ENCODE assay signal across 8 mouse cellular contexts in the genomic region with DNA sequence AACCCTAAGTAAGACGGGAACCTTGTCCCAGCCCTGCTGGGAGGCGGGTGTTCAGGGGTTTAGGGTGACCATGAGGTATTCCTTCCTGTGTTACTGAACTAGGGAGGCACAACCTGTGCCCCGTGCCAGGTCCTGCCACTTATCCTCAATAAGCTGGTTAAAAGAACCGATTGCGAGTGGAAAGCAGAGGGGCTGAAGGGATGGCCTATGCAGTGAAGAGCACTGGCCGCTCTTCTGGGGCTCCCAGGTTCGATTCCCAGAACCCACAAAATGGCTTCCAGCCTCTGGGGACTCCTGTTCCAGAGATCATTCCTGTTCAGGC. TPM values are rescaled to one million over a fixed set of nuclear protein-coding genes. Genes with fewer than 3 reads are reported as not detected.
DNase-seq lines count a peak whose midpoint lies in the region; ATAC-seq and TF ChIP-seq lines count a peak whose summit lies in the region.

No protein-coding gene starts in this region.

- no peaks in the 10 kb centered on the region for H3K9me3 ChIP-seq in heart, embryonic 11.5 days (replicated peaks; ENCODE audit: control insufficient read depth, low read length)
- H3K9me3 ChIP-seq in forebrain, embryonic 11.5 days (ENCODE audit: control insufficient read depth, low read length), result no peaks in the 10 kb centered on the region
- no peaks in the 10 kb centered on the region for H3K9me3 ChIP-seq in liver, embryonic 14.5 days (ENCODE audit: control insufficient read depth, low read length)

- no peak for TF ChIP-seq EP300 in liver, embryonic 14.5 days (IDR thresholded peaks at IDR 0.05; ENCODE audit: low read depth)

- TF ChIP-seq CTCF in C2C12 (IDR thresholded peaks at IDR 0.05; ENCODE audit: control insufficient read depth, insufficient read depth, insufficient read length), result no peak
- TF ChIP-seq CTCF in liver, embryonic 14.5 days (IDR thresholded peaks at IDR 0.05; ENCODE audit: low read depth), result no peak

- H3K79me2 ChIP-seq in C2C12 (ENCODE audit: control insufficient read depth, insufficient read depth), result peaks cover 40% of the 10 kb centered on the region

- intact Hi-C loops in heart, postnatal 36 days (cut with DNase I), result no loop called here

- no peaks in the 10 kb centered on the region for H3K36me3 ChIP-seq in heart, embryonic 11.5 days (ENCODE audit: control insufficient read depth, insufficient read depth, low read length)
- H3K36me3 ChIP-seq in C2C12 (ENCODE audit: control insufficient read depth, insufficient read depth), result peaks cover 18% of the 10 kb centered on the region
- no peaks in the 10 kb centered on the region for H3K36me3 ChIP-seq in forebrain, embryonic 11.5 days (ENCODE audit: control insufficient read depth, insufficient read depth, low read length)
- H3K36me3 ChIP-seq in liver, embryonic 14.5 days (replicated peaks; ENCODE audit: control insufficient read depth, insufficient read depth, low read depth), result no peaks in the 10 kb centered on the region

- WGBS in heart, embryonic 11.5 days (ENCODE audit: insufficient replicate concordance), result 19% methylated on average over 7 of the region's 7 CpGs
- WGBS in forebrain, embryonic 11.5 days, result 28% methylated on average over 7 of the region's 7 CpGs
- 15% methylated on average over 7 of the region's 7 CpGs for WGBS in liver, embryonic 14.5 days (ENCODE audit: insufficient replicate concordance)

- H3K4me1 ChIP-seq in heart, embryonic 11.5 days (ENCODE audit: control insufficient read depth, insufficient read depth, low read length), result peaks cover 23% of the 10 kb centered on the region
- H3K4me1 ChIP-seq in forebrain, embryonic 11.5 days (replicated peaks; ENCODE audit: control insufficient read depth, insufficient read depth, low read length), result peaks cover 8% of the 10 kb centered on the region
- peaks cover 19 to 28% of the 10 kb centered on the region in 2 experiments for H3K4me1 ChIP-seq in liver, embryonic 14.5 days (replicated peaks; ENCODE audit: control insufficient read depth in 2 of 2, insufficient read depth in 2 of 2, low read length in 1 of 2)

- H3K27ac ChIP-seq in heart, embryonic 11.5 days (ENCODE audit: low read depth, low read length), result 0 out of 2 replicates have a peak overlapping the region, but pooled peaks have one; percentile 29
- no peak overlapping the region for H3K27ac ChIP-seq in forebrain, embryonic 11.5 days (ENCODE audit: low read depth, low read length)
- H3K27ac ChIP-seq in liver, embryonic 14.5 days, result peak overlapping the region; percentile 4

- peak overlapping the region; percentile 64 for H3K4me3 ChIP-seq in heart, embryonic 11.5 days (ENCODE audit: low read depth, low read length)
- H3K4me3 ChIP-seq in C2C12 (ENCODE audit: insufficient read depth, poor library complexity, severe bottlenecking), result peak overlapping the region; percentile 53
- peak overlapping the region; percentile 33 for H3K4me3 ChIP-seq in forebrain, embryonic 11.5 days (ENCODE audit: low read depth, low read length)
- peak overlapping the region; percentile 78 to 96 for H3K4me3 ChIP-seq in liver, embryonic 14.5 days (ENCODE audit: insufficient read depth in 1 of 2, low read depth in 2 of 2, low read length in 2 of 2)

- no peak for DNase-seq in heart, postnatal 36 days
- no peak for DNase-seq in forebrain, embryonic 11.5 days (ENCODE audit: low spot score)
- DNase-seq in liver, embryonic 14.5 days (ENCODE audit: low read depth in 3 of 3, low spot score in 3 of 3), result no peak
- DNase-seq in natural killer cell, adult 2 months (ENCODE audit: low spot score in 2 of 2), result no peak
- no peak for DNase-seq in yolk sac, embryonic 10.5 days (ENCODE audit: low spot score)
- no peak for DNase-seq in testis, postnatal 10 days (ENCODE audit: low spot score)

- H3K4me2 ChIP-seq in heart, embryonic 11.5 days, result peak overlapping the region; percentile 96
- peak overlapping the region; percentile 70 for H3K4me2 ChIP-seq in forebrain, embryonic 11.5 days (ENCODE audit: low read depth, low read length, severe bottlenecking)
- peak overlapping the region; percentile 87 for H3K4me2 ChIP-seq in liver, embryonic 14.5 days (ENCODE audit: low read depth)

- no peak for ATAC-seq in heart, embryonic 11.5 days (replicated peaks; ENCODE audit: insufficient number of reproducible peaks, low FRiP score, low TSS enrichment)
- ATAC-seq in forebrain, embryonic 11.5 days (replicated peaks; ENCODE audit: low FRiP score), result no peak
- ATAC-seq in liver, embryonic 14.5 days (ENCODE audit: insufficient read depth), result no peak

- H3K9ac ChIP-seq in heart, embryonic 11.5 days (ENCODE audit: low read depth, low read length), result peak overlapping the region; percentile 75
- H3K9ac ChIP-seq in forebrain, embryonic 11.5 days (ENCODE audit: low read length), result no peak overlapping the region
- H3K9ac ChIP-seq in liver, embryonic 14.5 days (replicated peaks), result peak overlapping the region; percentile 56

- H3K79me3 ChIP-seq in C2C12 (ENCODE audit: low read depth), result peaks cover 20% of the 10 kb centered on the region

- H3K27me3 ChIP-seq in heart, embryonic 11.5 days (ENCODE audit: control insufficient read depth, insufficient read depth, low read length), result peaks cover 14% of the 10 kb centered on the region
- H3K27me3 ChIP-seq in C2C12 (ENCODE audit: control insufficient read depth, insufficient read depth, insufficient read length), result no peaks in the 10 kb centered on the region
- H3K27me3 ChIP-seq in forebrain, embryonic 11.5 days (ENCODE audit: control insufficient read depth, insufficient read depth, low read length), result peaks cover 68% of the 10 kb centered on the region
- peaks cover 5% of the 10 kb centered on the region; the same call in 1 of the 2 replicates for H3K27me3 ChIP-seq in liver, embryonic 14.5 days (ENCODE audit: control insufficient read depth, insufficient read depth, low read length)

- H3ac ChIP-seq in C2C12 (ENCODE audit: control insufficient read depth, insufficient read length, low read depth), result peak overlapping the region; percentile 81

TF ChIP-seq in C2C12, 6 proteins besides CTCF, POLR2A, EP300 and RAD21:
- no peak for TF ChIP-seq MAX (IDR thresholded peaks at IDR 0.05)
- TF ChIP-seq MYOG (IDR thresholded peaks at IDR 0.05; ENCODE audit: control insufficient read depth, extremely low read depth, insufficient read length), result no peak
- TF ChIP-seq USF1 (IDR thresholded peaks at IDR 0.05; ENCODE audit: low read depth), result no peak

RNA-seq across cellular contexts. Expression of a gene that starts 0.5 kb away (rescaled TPM):
- polyA plus RNA-seq in heart, embryonic 11.5 days (2014; fragmentation: Nextera tagmentation; extraction: Ambion mirVana), result 10.4 and 11.0 TPM in 2 replicates
- total RNA-seq in heart, postnatal 36 days (2021), result 10 to 100 TPM; 15.1 to 20.1 TPM
- 6.3 TPM for polyA plus RNA-seq in C2C12 (2012; fragmentation: generic; extraction: Trizol)
- 1.8 and 2.1 TPM in 2 replicates for polyA plus RNA-seq in forebrain, embryonic 11.5 days (2014; fragmentation: Nextera tagmentation; extraction: Ambion mirVana)
- polyA plus RNA-seq in liver, embryonic 14.5 days (2012; rRNA removed), result 5.4 and 6.5 TPM in 2 replicates
- polyA plus RNA-seq in liver, embryonic 14.5 days (2014; fragmentation: Nextera tagmentation; extraction: Ambion mirVana), result 4.9 and 5.8 TPM in 2 replicates

RNA-seq across cellular contexts. Expression of a gene that starts 38.1 kb away (rescaled TPM):
- polyA plus RNA-seq in heart, embryonic 11.5 days (2014; fragmentation: Nextera tagmentation; extraction: Ambion mirVana), result 9.4 and 10.2 TPM in 2 replicates
- total RNA-seq in heart, postnatal 36 days (2021), result 1 to 10 TPM; 3.7 to 4.3 TPM
- 0.51 TPM for polyA plus RNA-seq in C2C12 (2012; fragmentation: generic; extraction: Trizol)
- 7.2 and 7.9 TPM in 2 replicates for polyA plus RNA-seq in forebrain, embryonic 11.5 days (2014; fragmentation: Nextera tagmentation; extraction: Ambion mirVana)
- polyA plus RNA-seq in liver, embryonic 14.5 days (2012; rRNA removed), result 1.2 TPM in 2 replicates
- 1.1 and 1.2 TPM in 2 replicates for polyA plus RNA-seq in liver, embryonic 14.5 days (2014; fragmentation: Nextera tagmentation; extraction: Ambion mirVana)

RNA-seq across cellular contexts. Expression of a gene that starts 38.1 kb away (rescaled TPM):
- polyA plus RNA-seq in heart, embryonic 11.5 days (2014; fragmentation: Nextera tagmentation; extraction: Ambion mirVana), result 6.1 and 6.5 TPM in 2 replicates
- 1 to 10 TPM; 4.9 to 5.3 TPM for total RNA-seq in heart, postnatal 36 days (2021)
- 2.3 TPM for polyA plus RNA-seq in C2C12 (2012; fragmentation: generic; extraction: Trizol)
- 6.6 and 7.3 TPM in 2 replicates for polyA plus RNA-seq in forebrain, embryonic 11.5 days (2014; fragmentation: Nextera tagmentation; extraction: Ambion mirVana)
- 1.2 and 1.3 TPM in 2 replicates for polyA plus RNA-seq in liver, embryonic 14.5 days (2012; rRNA removed)
- 1.3 and 2.2 TPM in 2 replicates for polyA plus RNA-seq in liver, embryonic 14.5 days (2014; fragmentation: Nextera tagmentation; extraction: Ambion mirVana)

Comparison
In these comparisons a context has a peak if more than half of its experiments do, and no peak if none do; other contexts are left out.
1. H3K4me3 ChIP-seq: peak in every context shown above with its lines; median percentile 87 in liver, embryonic 14.5 days; 64 in heart, embryonic 11.5 days; 53 in C2C12; 33 in forebrain, embryonic 11.5 days.